Mouse (Mus musculus) neural tube, embryonic 14.5 days (tissue): ENCODE measurements at regions not wholly inside any gene's neighbourhood (a gene's known extent, or its start where the extent isn't known, plus 50 kb on each side); places are given as distances from the start of the nearest gene placed in this dataset.

Source experiments
- ATAC-seq: fragments of 200-750 bp; cut with Nextera tagmentation; 2 replicates; pipeline ENCODE4 v1.8.0; 2017; ENCODE audit warnings: low read depth, mild to moderate bottlenecking, moderate TSS enrichment, moderate library complexity
- H3K27ac ChIP-seq: fragments of 300-500 bp; sonication (generic); 2 replicates; pipeline ENCODE4 v1.5.1; 2014; ENCODE audit warnings: low read depth, mild to moderate bottlenecking, control low read depth, low read length, moderate library complexity, mixed read lengths
- H3K27me3 ChIP-seq: fragments of 300-500 bp; sonication (generic); 2 replicates; pipeline ENCODE4 v1.6.1; 2014; ENCODE audit warnings: low read length; ENCODE audit not compliant: control insufficient read depth, insufficient read depth
- H3K36me3 ChIP-seq: fragments of 300-500 bp; sonication (generic); 2 replicates; pipeline ENCODE4 v1.6.1; 2014; ENCODE audit warnings: low read length, mixed read lengths; ENCODE audit not compliant: control insufficient read depth, insufficient read depth
- H3K4me1 ChIP-seq: fragments of 300-500 bp; sonication (generic); 2 replicates; pipeline ENCODE4 v1.6.1; 2014; ENCODE audit warnings: low read length; ENCODE audit not compliant: control insufficient read depth, insufficient read depth
- H3K4me2 ChIP-seq: fragments of 300-500 bp; sonication (generic); 2 replicates; pipeline ENCODE4 v1.6.1; 2014; ENCODE audit warnings: mild to moderate bottlenecking, low read depth, low read length, control low read depth
- H3K4me3 ChIP-seq: fragments of 300-500 bp; sonication (generic); 2 replicates; pipeline ENCODE4 v1.5.1; 2014; ENCODE audit warnings: low read depth, low read length, control low read depth, mixed read lengths
- H3K9ac ChIP-seq: fragments of 300-500 bp; sonication (generic); replicated peaks from 2 replicates; pipeline ENCODE4 v1.6.1; 2014; ENCODE audit warnings: low read depth, mild to moderate bottlenecking, control low read depth, low read length, mixed read lengths
- H3K9me3 ChIP-seq: fragments of 300-500 bp; sonication (generic); 2 replicates; pipeline ENCODE4 v1.6.1; 2016; ENCODE audit warnings: low read length; ENCODE audit not compliant: control insufficient read depth
- WGBS: fragments of 180-500 bp; shearing (Covaris S2); extraction: QIAGEN DNeasy Blood & Tissue Kit; methylation state at CpG from one replicate; pipeline ENCODE4 v1.1.7; 2014; 5-methylcytosine and 5-hydroxymethylcytosine counted together

DNA sequence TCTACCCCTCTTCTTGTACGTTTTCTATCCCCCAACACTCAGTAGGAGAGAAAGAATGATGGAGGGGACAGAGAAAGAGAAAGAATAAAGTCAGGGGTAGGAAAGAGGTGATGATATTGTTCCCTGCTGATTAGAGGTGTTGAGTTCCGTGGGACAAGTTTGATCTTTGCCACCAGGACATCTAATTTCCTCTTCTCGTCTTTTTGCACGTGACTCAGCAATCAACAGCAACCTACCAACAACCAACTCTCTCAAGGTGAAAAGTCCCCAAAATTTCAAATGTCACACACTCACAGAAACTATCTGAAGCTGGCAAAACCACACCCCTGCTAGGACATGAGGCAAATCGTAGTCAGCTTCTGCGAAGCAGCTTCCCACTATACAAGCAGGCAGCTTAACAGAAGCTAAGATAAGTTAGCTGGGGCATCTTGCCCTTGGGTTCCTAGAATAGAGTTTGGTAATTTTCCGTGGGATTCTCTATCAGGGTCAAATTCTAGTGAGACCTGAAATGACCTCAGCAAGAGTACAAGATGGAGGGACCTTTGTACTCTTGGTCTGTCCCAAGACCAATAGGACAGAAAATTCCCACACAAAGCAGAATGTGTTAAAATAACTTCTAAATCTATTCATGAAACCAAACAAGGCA lies 553.8 kb downstream of the Gm19410 start:
- no peak for ATAC-seq
- H3K4me3 ChIP-seq, result no peak overlapping the region
- H3K4me2 ChIP-seq, result no peak overlapping the region
- no peaks in the 10 kb centered on the region for H3K36me3 ChIP-seq
- WGBS, result 75% methylated on average over 7 of the region's 7 CpGs
- H3K4me1 ChIP-seq, result no peaks in the 10 kb centered on the region
- no peaks in the 10 kb centered on the region for H3K27me3 ChIP-seq
- no peak overlapping the region for H3K9ac ChIP-seq
- no peak overlapping the region for H3K27ac ChIP-seq
- no peaks in the 10 kb centered on the region for H3K9me3 ChIP-seq

DNA sequence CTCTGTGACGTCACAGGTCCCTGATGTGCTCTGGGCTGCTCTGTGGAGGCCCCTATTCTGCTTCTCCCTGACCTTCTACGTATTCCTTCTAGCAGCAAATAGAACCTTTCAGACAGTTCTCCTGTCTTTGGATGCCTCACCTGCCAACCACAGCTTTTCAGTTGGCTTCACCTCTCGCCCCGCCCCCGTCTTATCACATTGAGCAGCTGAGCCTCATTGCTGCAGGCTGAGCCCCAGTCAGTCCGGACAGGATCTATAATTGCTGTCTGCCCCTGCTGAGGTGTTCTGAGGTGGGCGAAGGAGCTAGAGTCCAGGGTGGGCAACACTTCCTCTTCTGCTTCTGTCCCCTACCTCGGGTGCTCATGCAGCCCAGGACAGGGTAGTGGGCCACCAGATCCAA lies 556.5 kb downstream of the Gm19410 start:
- no peak overlapping the region for H3K27ac ChIP-seq
- H3K4me2 ChIP-seq, result no peak overlapping the region
- no peak overlapping the region for H3K9ac ChIP-seq
- no peaks in the 10 kb centered on the region for H3K9me3 ChIP-seq
- H3K36me3 ChIP-seq, result no peaks in the 10 kb centered on the region
- no peak for ATAC-seq
- no peaks in the 10 kb centered on the region for H3K27me3 ChIP-seq
- no peak overlapping the region for H3K4me3 ChIP-seq
- WGBS, result 87% methylated on average over 8 of the region's 8 CpGs
- no peaks in the 10 kb centered on the region for H3K4me1 ChIP-seq

DNA sequence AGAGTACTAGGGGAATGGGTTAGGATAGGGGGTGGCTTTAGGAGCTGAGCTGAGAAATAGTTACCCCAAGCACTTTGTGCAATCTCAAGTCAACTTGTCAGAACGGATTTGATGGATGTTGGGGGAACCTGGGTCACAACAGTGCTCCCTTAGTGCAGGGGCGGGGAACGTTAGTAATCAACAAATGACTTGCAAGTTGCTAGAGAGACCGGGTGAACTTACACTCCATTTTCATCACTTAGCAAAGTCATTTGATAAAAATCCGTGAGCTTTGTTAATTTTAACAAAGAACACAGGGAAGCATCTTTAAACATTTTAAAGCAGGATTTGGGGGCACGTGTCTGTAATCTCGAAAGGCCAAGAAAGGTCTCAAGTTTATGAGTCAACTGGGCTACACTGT lies 557.0 kb downstream of the Gm19410 start:
- 79% methylated on average over 7 of the region's 7 CpGs for WGBS
- H3K36me3 ChIP-seq, result no peaks in the 10 kb centered on the region
- H3K4me2 ChIP-seq, result no peak overlapping the region
- no peaks in the 10 kb centered on the region for H3K4me1 ChIP-seq
- no peaks in the 10 kb centered on the region for H3K27me3 ChIP-seq
- no peak overlapping the region for H3K4me3 ChIP-seq
- no peak for ATAC-seq
- no peak overlapping the region for H3K27ac ChIP-seq
- no peak overlapping the region for H3K9ac ChIP-seq
- no peaks in the 10 kb centered on the region for H3K9me3 ChIP-seq

DNA sequence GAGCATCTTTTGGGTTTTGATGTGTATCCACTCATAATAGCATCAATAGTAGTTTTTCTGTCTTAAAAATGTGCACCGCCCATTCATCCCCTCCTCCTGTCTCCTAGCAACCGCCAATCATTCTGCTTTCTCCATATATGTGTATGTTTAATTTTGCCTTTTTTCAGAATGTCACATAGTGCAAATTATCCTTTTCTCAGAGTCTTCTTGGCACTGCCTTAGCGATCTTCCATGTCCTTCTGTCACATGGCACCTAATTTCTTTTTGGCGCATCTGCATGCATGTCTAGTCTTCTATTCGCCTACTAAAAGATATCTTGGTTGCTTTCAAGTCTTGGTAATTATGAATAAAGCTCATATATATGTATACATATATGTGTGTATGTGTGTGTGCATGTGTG lies 573.0 kb downstream of the Gm19410 start:
- H3K36me3 ChIP-seq, result no peaks in the 10 kb centered on the region
- H3K4me2 ChIP-seq, result no peak overlapping the region
- no peak for ATAC-seq
- no peaks in the 10 kb centered on the region for H3K4me1 ChIP-seq
- H3K9me3 ChIP-seq, result no peaks in the 10 kb centered on the region
- no peaks in the 10 kb centered on the region for H3K27me3 ChIP-seq
- no peak overlapping the region for H3K27ac ChIP-seq
- WGBS, result 92% methylated on average over 5 of the region's 5 CpGs
- H3K4me3 ChIP-seq, result no peak overlapping the region
- H3K9ac ChIP-seq, result no peak overlapping the region

DNA sequence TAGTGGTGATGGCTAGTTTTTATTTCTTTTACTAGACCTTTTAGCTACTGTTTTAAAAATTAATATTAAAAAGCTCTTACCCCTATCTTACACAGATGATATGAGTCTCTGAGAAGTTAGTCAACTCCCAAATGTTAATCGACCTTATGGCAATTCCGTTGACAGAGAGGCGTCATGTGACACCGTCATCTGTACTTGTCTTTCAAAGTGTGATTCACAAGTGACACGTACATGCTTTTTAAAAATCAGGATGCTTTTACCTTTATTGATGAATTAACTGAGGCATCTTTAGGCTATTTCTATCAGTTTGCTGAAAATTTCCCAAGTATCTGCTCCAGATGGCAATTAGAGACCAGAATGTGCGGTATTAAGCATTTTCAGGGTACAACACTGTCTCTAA lies 573.9 kb downstream of the Gm19410 start:
- WGBS, result 95% methylated on average over 6 of the region's 6 CpGs
- H3K9ac ChIP-seq, result no peak overlapping the region
- H3K4me3 ChIP-seq, result no peak overlapping the region
- H3K4me2 ChIP-seq, result no peak overlapping the region
- H3K27me3 ChIP-seq, result no peaks in the 10 kb centered on the region
- no peak overlapping the region for H3K27ac ChIP-seq
- H3K36me3 ChIP-seq, result no peaks in the 10 kb centered on the region
- no peak for ATAC-seq
- no peaks in the 10 kb centered on the region for H3K4me1 ChIP-seq
- no peaks in the 10 kb centered on the region for H3K9me3 ChIP-seq

DNA sequence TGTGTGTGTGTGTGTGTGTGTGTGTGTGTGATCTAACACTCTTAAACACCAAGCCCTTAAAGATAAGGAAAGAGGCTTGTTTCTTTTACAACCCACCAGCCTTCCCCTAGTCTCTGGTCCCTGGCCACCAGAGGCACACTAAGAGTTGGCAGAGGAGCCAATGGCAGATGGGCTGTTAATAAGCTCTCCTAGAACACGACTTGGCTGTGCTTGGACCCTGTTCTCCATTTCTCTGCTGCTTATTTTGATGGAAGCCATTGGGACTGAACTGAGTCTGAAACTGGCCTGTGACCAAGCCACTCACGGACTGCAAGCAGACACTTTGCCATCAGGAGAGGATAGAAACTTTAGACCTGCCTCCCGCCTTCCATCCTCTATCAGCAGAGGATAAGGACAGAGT lies 574.9 kb downstream of the Gm19410 start:
- H3K27me3 ChIP-seq, result no peaks in the 10 kb centered on the region
- H3K36me3 ChIP-seq, result no peaks in the 10 kb centered on the region
- H3K9me3 ChIP-seq, result no peaks in the 10 kb centered on the region
- peak; percentile 31; the same call in 1 of the 2 replicates for ATAC-seq
- no peak overlapping the region for H3K9ac ChIP-seq
- H3K4me2 ChIP-seq, result no peak overlapping the region
- H3K27ac ChIP-seq, result no peak overlapping the region
- H3K4me1 ChIP-seq, result no peaks in the 10 kb centered on the region
- WGBS, result 69% methylated on average over 3 of the region's 3 CpGs
- H3K4me3 ChIP-seq, result no peak overlapping the region

DNA sequence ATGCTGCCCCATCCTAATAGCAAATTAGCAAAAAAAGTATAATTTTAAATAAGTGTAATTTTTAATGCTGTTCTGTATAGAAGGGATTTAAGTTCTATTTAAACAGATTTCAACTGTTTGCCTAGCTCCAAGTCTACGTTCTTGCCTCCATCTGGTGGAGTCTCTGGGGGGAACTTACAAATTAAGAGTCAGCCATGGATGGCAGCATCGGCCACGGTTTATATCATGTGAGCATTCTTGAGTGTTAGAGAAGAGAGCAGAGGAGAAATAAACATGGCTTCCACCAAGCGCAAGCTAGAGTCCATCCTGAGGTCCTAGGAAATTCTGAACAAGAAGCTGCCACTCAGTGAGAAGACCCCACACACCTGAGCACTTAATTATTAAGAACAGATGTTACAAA lies 576.4 kb downstream of the Gm19410 start:
- no peaks in the 10 kb centered on the region for H3K27me3 ChIP-seq
- WGBS, result 45% methylated on average over 4 of the region's 4 CpGs

DNA sequence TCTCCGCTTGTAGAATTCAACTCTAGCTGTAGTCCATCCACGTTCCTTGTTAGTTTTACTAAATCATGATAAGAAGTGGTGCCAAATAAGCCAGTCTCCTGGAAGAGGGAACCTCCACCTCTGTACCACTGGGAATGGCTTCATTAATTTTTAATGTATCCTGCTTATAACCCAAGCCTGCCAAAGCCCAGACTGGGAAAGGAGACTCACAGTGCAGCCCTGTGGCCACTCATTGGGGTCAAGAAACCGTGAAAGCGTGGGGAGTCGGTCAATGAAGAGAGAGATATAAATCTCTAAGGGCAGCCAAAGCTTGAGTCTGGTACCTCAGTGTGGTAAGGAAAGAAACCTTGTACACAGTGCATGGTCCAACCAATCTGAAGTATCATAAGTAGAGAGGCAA lies 577.1 kb downstream of the Gm19410 start:
- no peak overlapping the region for H3K27ac ChIP-seq
- no peaks in the 10 kb centered on the region for H3K27me3 ChIP-seq
- H3K4me3 ChIP-seq, result no peak overlapping the region
- no peak overlapping the region for H3K4me2 ChIP-seq
- H3K9ac ChIP-seq, result no peak overlapping the region
- H3K4me1 ChIP-seq, result no peaks in the 10 kb centered on the region
- H3K36me3 ChIP-seq, result no peaks in the 10 kb centered on the region
- WGBS, result 69% methylated on average over 5 of the region's 5 CpGs
- ATAC-seq, result no peak
- no peaks in the 10 kb centered on the region for H3K9me3 ChIP-seq

More for the DNA sequence above, 576.4 kb downstream of the Gm19410 start:
- Histone ChIP-seq H3K4me1 (no peaks in the 10 kb centered on the region), H3K4me3 (no peak overlapping the region), H3K36me3 (no peaks in the 10 kb centered on the region), H3K27ac (no peak overlapping the region), H3K9ac (no peak overlapping the region), H3K4me2 (no peak overlapping the region), H3K9me3 (no peaks in the 10 kb centered on the region)
- no peak for ATAC-seq

DNA sequence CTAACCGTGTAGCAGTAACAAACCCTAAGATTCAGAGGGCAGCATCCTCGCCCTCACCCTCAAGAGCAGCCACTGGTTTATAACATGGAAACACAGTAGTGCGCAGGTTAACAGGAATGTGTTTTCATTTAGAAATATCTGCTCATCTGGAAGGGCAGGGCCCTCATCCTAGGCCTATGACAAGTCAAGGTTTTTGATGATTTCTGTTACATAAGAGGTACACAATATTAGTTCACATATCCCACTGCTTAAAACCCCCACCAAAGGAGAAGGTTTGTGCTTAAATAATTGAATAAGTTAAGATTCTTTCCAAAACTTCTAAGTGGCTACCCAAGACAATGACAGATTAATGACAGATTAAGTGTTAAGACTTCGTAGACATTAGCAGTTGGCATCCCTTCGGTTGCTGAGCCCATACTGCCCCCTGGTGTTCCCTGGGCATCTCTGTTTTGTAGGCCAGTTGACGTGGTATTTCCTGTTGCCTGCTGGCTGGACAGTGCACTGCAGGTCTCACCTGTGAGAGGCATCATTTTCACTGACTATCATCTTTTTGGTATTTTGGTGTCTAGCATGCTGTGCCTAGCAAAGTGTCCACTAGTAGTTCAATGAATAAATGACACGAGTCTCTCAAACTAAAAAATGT lies 581.2 kb downstream of the Gm19410 start:
- peak; percentile 85 for ATAC-seq
- H3K36me3 ChIP-seq, result no peaks in the 10 kb centered on the region
- H3K4me1 ChIP-seq, result no peaks in the 10 kb centered on the region
- H3K27me3 ChIP-seq, result no peaks in the 10 kb centered on the region
- WGBS, result 51% methylated on average over 7 of the region's 7 CpGs
- H3K9me3 ChIP-seq, result no peaks in the 10 kb centered on the region
- no peak overlapping the region for H3K27ac ChIP-seq
- no peak overlapping the region for H3K4me2 ChIP-seq
- H3K4me3 ChIP-seq, result no peak overlapping the region
- H3K9ac ChIP-seq, result no peak overlapping the region
